Mouse (Mus musculus) lung, adult 2 months (tissue): ENCODE measurements around the gene Rgcc. TPM values are rescaled to one million over a fixed set of nuclear protein-coding genes. Genes with fewer than 3 reads are reported as not detected.

Source experiments
- DNase-seq: peaks from one replicate; pipeline ENCODE4 v3.0.0; 2022
- H3K4me1 ChIP-seq: fragments of 200-500 bp; 2 replicates; pipeline ENCODE4 v1.6.1; 2011; ENCODE audit warnings: low read length; ENCODE audit not compliant: control insufficient read depth, insufficient read depth
- H3K4me3 ChIP-seq: fragments of 200-500 bp; replicated peaks from 2 replicates; pipeline ENCODE3; 2011; ENCODE audit warnings: low read depth, mild to moderate bottlenecking, control low read depth, low read length; ENCODE audit errors: extremely low read depth
- CTCF ChIP-seq: fragments of 200-500 bp; IDR thresholded peaks from 2 replicates; pipeline ENCODE4 v1.5.1; 2011; ENCODE audit warnings: mild to moderate bottlenecking, low read length, control low read depth; ENCODE audit not compliant: insufficient read depth
- POLR2A ChIP-seq: fragments of 200-500 bp; IDR thresholded peaks from 2 replicates; pipeline ENCODE4 v1.6.1; 2011; ENCODE audit warnings: low read depth, mild to moderate bottlenecking, control low read depth, low read length, borderline replicate concordance; ENCODE audit errors: extremely low read depth
- WGBS: fragments of 180-500 bp; shearing (Covaris S2); methylation state at CpG from one replicate; pipeline ENCODE4 v1.1.7; 2018; 5-methylcytosine and 5-hydroxymethylcytosine counted together
- polyA plus RNA-seq: library from polyadenylated mRNA; depleted of rRNA; stranded (reverse); fragments of >200 nt; gene quantifications from 2 replicates; pipeline ENCODE4 v1.2.3, GENCODE M21; 2012; rRNA removed

Gene Rgcc
- 279 and 648 TPM in 2 replicates for polyA plus RNA-seq

DNA sequence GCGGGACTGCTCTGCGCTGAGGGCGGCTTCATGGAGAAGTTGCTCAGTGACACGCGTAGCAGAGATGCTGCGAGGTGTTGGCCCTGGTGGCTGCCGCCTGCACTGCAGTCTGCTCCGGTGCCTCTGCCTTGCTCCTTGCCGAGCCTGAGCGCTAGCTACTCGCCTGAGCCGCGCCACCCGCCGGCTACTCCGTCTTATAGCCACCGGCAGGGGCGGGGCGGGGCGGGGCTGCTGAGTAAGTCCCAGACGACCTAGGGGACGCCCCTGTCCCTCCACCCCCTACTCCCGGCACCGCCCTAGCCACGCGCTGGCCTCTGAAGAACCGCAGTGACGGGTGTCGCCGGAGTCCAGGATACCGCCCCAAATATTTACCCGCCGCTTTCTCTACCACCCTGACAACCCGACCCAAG is at the start of gene Rgcc:
Gene Rgcc, minus strand, starts transcription at position 180 of the 410 bp plus-strand sequence.
- DNase-seq: peak; percentile 98
- Histone ChIP-seq H3K4me3 (peak within 1 kb of the TSS; percentile 91), H3K4me1 (no peaks in the 10 kb centered on the region)
- TF ChIP-seq CTCF: peak; percentile 86
- TF ChIP-seq POLR2A: peak; percentile 99
- WGBS: under 1% methylated on average over 34 of the region's 34 CpGs

- 80% methylated on average over 3 of the region's 3 CpGs for WGBS
- no peak for DNase-seq
These were observed 44.9 kb upstream of the Rgcc start for GRCm38 (mm10) chr14:79346384-79346783.

GRCm38 (mm10) chr14:79335613-79336012 is 34.2 kb upstream of the Rgcc start:
- TF ChIP-seq POLR2A: no peak
- TF ChIP-seq CTCF: no peak
- H3K4me3 ChIP-seq: no peak overlapping the region
- WGBS: 82% methylated on average over 3 of the region's 3 CpGs

More at GRCm38 (mm10) chr14:79346384-79346783, 44.9 kb upstream of the Rgcc start:
- peaks cover 2% of the 10 kb centered on the region; the same call in 1 of the 2 replicates for H3K4me1 ChIP-seq
- H3K4me3 ChIP-seq: no peak overlapping the region
- TF ChIP-seq CTCF (no peak), POLR2A (no peak)

GRCm38 (mm10) chr14:79331936-79332335 is 30.5 kb upstream of the Rgcc start:
- no peak for TF ChIP-seq CTCF
- no peak for TF ChIP-seq POLR2A
- Histone ChIP-seq H3K4me3 (no peak overlapping the region), H3K4me1 (peaks cover 4% of the 10 kb centered on the region; the same call in 1 of the 2 replicates)
- no peak for DNase-seq
- 39% methylated on average over 7 of the region's 7 CpGs for WGBS

More at GRCm38 (mm10) chr14:79335613-79336012, 34.2 kb upstream of the Rgcc start:
- peaks cover 4% of the 10 kb centered on the region; the same call in 1 of the 2 replicates for H3K4me1 ChIP-seq
- DNase-seq: no peak

DNA sequence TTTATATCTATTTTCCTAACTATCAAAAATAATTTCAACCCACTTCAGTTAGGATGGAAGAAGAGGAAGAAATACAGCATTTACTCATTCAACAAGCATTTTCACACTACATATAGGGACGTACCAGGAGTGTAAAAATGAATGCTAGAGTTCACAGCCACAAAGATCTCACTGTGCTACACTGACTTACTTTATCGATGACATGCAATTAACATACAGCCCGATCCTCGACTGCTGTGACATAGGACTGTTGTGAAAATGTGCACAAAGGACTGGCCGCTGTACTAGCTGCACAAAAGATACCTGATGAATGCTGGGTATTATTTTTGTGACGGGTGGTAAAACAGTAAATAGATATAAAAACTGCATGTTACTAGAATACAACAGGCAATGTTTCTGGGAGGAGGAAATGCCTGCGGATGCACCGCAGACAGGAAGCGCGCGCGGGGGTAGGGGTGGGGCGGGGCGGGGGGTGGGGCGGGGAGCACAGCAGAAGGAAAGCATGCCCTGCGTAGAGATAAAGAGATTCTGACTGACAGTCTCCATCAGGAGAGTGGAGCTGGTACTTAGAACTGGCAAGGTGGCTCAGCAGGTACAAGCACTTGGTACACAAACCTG is 29.6 kb upstream of the Rgcc start:
- no peak for DNase-seq
- 28% methylated on average over 16 of the region's 16 CpGs for WGBS
- H3K4me3 ChIP-seq: no peak overlapping the region
- TF ChIP-seq CTCF (no peak), POLR2A (no peak)
- H3K4me1 ChIP-seq: peaks cover 4% of the 10 kb centered on the region; the same call in 1 of the 2 replicates

DNA sequence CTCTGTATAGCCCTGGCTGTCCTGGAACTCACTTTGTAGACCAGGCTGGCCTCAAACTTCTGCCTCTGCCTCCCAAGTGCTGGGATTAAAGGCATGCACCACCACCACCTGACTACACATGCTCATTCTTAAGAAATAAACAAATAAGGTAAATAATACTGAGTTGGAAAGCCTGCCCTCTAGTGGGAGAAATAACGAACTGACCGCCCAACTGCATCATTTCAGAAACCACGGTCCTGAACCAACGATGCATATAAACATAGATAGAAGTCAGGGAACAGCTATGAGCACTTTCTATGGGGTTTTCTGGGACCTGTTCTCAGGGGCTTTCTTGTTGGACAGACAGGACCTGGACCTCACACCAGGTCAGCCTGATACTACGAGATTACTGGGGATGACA is 25.6 kb upstream of the Rgcc start:
- no peak for TF ChIP-seq POLR2A
- TF ChIP-seq CTCF: no peak; the same call in 1 of the 2 replicates
- 21% methylated on average over 5 of the region's 5 CpGs for WGBS
- DNase-seq: peak; percentile 25
- no peak overlapping the region for H3K4me3 ChIP-seq
- H3K4me1 ChIP-seq: peaks cover 5% of the 10 kb centered on the region

- no peak for DNase-seq
- Histone ChIP-seq H3K4me3 (no peak overlapping the region), H3K4me1 (peaks cover 2% of the 10 kb centered on the region; the same call in 1 of the 2 replicates)
- WGBS: 72% methylated on average over 10 of the region's 10 CpGs
- TF ChIP-seq POLR2A (no peak), CTCF (no peak)
These were observed 22.8 kb upstream of the Rgcc start for GRCm38 (mm10) chr14:79324112-79324840.

DNA sequence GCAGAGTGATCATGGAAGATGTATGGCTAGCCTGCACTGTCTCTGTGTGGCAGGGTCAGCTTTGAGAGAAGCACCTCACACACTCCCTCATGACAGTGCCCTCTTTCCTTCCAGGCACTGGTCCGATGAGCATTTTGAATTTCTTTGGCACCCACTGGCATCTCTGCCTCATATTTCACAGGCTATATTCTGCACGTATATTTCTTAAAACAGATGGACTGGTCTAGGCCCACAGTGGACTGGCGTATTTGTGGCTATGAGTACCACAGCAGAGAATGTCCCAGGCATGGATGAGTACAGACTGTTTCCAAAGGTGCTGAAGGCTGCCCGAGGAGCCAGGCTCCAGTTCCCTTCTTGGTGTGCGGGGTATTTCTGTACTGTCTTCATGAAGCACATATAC is 20.4 kb upstream of the Rgcc start:
- peaks cover 2% of the 10 kb centered on the region; the same call in 1 of the 2 replicates for H3K4me1 ChIP-seq
- WGBS: 88% methylated on average over 5 of the region's 5 CpGs
- no peak overlapping the region for H3K4me3 ChIP-seq
- no peak for TF ChIP-seq CTCF
- no peak for DNase-seq

DNA sequence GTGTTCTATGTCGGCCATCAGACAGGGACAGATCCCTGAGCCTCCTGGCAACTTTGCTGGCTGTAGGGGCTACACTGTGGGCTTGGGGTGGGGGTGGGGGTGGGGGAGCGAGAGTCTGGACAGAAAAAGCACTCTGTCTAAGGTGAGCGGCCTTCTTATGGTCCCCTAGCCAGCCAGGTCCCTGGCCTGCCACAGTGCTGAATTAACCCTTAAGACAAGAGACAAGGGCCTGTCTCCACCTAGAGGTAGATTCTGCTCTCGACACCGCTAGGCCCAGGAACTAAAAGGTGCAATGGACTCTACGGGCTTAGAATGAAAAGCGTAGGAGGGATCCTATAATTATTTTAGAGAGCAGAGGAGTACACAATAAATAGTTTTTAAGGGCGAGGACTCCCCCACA is 19.7 kb upstream of the Rgcc start:
- no peak for DNase-seq
- H3K4me1 ChIP-seq: peaks cover 2% of the 10 kb centered on the region; the same call in 1 of the 2 replicates
- no peak overlapping the region for H3K4me3 ChIP-seq
- 40% methylated on average over 8 of the region's 8 CpGs for WGBS
- TF ChIP-seq CTCF (peak; percentile 55), POLR2A (no peak)
